Comparison of ENCODE assay signal across 10 mouse cellular contexts in genomic region chr8:11564236-11564635, GRCm38 (mm10).
"Had no signal": no experiment of that assay in that cellular context is flagged by ENCODE, and none has a peak within 500 bp of the region (broad histone marks: within the 10 kb centered on the region; RNA-seq: fewer than 3 reads in every experiment).

No protein-coding gene starts in this region.

- DNase-seq: kidney, adult 2 months; kidney, postnatal 14 days; lung, embryonic 14.5 days; lung, postnatal 4 days; midbrain, embryonic 14.5 days; retina, postnatal 1 day; right cerebral cortex, postnatal 14 days; thymus, adult 2 months; thymus, postnatal 25 days had no signal

- ATAC-seq: liver, embryonic 12.5 days had no signal
